Mouse (Mus musculus): ENCODE results near the gene Selplg. TPM values are rescaled to one million over a fixed set of nuclear protein-coding genes. Genes with fewer than 3 reads are reported as not detected.

Selplg gene
- total RNA-seq, 2 experiments from 2014 or later = 29.3 to 33.5 TPM

GRCm38 (mm10) chr5:113772905-113773519, 59.4 kb downstream of the Selplg start:
- DNase-seq (ENCODE audit: extremely low spot score in 1 of 2, low spot score in 1 of 2) = no peak

DNA sequence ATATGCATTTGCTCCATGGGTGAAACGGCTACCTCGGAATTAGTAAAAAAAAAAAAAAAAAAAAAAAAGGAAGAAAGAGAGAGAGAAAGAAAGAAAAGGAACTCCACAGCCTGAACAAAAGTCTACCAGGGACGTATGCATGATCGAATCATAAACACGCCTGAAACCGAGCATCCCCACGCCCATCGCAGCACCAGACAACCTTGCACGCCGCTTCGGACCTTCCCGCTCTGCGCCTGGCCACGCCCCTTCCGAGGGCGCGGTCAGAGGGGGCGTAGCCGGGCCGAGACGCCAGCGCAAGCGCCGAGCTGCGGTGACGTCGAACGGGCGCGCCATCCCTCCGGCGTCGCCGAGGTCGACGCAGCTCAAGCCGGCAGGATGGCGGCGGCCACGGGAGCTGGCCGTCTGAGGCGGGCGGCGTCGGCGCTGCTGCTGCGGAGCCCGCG, 60.0 kb downstream of the Selplg start, which contains the start of the genes Sart3 and Iscu:
Gene Sart3, minus strand, starts transcription at position 61 of the 446 bp plus-strand sequence.
Gene Iscu, plus strand, starts transcription at position 299 of the 446 bp plus-strand sequence.
- peak; percentile 86 to 91 for DNase-seq (ENCODE audit: extremely low spot score in 1 of 2, low spot score in 1 of 2)

DNA sequence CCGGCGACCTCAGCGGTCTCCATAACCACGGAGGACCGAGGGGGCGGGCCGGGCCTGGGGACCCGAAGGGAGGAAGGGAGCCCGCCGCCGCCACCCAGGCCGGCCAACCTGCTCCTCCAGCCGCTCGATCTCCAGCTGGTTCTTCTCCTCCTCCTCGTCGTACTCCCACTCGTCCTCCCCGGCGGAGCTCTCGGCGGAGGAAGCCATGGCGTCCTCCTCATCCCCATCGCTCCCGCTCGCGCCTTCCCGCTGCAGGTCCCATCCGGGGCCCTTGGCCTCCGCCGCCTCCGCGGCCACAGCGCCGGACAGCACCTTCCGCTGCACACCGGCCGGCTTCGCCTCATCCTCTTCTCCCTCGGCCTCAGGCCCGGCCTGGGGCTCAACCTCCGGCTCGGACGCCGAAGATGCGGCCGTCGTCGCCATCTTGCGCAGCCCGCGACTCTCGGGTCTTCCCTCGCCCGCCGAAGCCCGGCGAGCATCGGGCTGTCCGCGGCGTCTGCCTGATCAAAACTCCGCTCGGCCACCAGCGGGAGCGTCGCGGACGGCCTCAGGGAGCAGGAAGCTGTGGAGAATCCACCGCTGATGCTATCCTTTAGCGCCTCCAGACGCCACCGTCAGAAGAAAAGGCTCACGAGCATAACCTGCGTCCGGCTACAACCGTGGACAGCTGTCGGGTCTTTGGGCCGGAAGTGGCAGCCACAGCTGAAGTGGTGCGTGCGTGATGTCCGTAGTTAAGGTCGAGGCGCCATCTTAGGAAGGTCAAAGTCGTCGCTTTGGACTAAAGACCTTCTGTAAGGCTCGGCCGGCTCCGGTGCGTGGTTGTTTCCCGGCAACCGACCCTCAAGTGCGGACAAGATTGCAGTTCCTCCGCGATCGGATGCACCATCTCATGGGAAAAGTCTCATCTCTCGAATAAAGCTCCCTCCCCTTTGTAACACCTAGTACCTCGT, 61.0 kb downstream of the Selplg start:
- peak; percentile 73 to 92 for DNase-seq (ENCODE audit: extremely low spot score in 1 of 2, low spot score in 1 of 2)

DNA sequence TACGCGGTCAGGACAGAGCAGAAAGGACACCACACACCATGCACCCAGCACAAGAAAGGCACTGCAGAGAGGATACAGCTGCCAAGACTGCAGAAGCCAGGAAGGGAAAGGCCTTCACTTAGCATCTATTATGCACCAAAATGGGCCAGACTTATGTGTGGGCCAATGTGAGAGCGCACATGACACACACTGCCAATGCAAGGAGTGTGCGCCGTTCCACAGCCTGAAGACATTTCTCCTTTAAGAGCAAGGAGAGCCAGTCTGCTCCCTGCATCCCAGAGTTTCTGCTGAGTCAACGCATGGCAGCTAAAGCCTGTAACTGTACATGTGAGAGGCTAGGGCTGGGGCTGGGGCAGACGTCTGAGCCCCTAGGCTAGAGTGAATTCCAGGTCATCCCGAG, 63.6 kb downstream of the Selplg start:
- no peak for DNase-seq (ENCODE audit: extremely low spot score in 1 of 2, low spot score in 1 of 2)

Other genes with a start within 250 kb of the Selplg start
- 1 to 10 TPM; 3.3 to 5.4 TPM for gene Cmklr1, start 182.2 kb downstream of the Selplg start, total RNA-seq (2021)
- not detected for gene 1700069L16Rik, start 107.9 kb downstream of the Selplg start, total RNA-seq (2021)
- gene Ficd, start 96.8 kb downstream of the Selplg start, total RNA-seq (2021) = 10 to 100 TPM; 12.8 to 13.1 TPM
- 10 to 100 TPM; 41.0 to 47.6 TPM for gene Sart3, start 60.1 kb downstream of the Selplg start, total RNA-seq (2021)
- gene Iscu, start 59.9 kb downstream of the Selplg start, total RNA-seq (2021) = 100 to 1,000 TPM; 115 to 126 TPM
- gene Tmem119, start 32.1 kb downstream of the Selplg start, total RNA-seq (2021) = 10 to 100 TPM; 18.4 to 23.9 TPM
- 10 to 100 TPM; 82.7 to 91.6 TPM for gene Coro1c, start 76.1 kb upstream of the Selplg start, total RNA-seq (2021)
- gene Ssh1, start 161.2 kb upstream of the Selplg start, total RNA-seq (2021) = 10 to 100 TPM; 22.9 to 27.6 TPM
- gene Dao, start 171.1 kb upstream of the Selplg start, total RNA-seq (2021) = not detected
- gene Usp30, start 232.8 kb upstream of the Selplg start, total RNA-seq (2021) = 10 to 100 TPM; 35.5 to 40.0 TPM

All from layer of hippocampus, postnatal 25 days (tissue).